Comparison of ENCODE assay signal across 26 mouse cellular contexts in genomic region chr10:98145773-98146172, GRCm38 (mm10).
DNase-seq lines count a peak whose midpoint lies in the region; ATAC-seq and TF ChIP-seq lines count a peak whose summit lies in the region.
"Had no signal": no experiment of that assay in that cellular context is flagged by ENCODE, and none has a peak within 500 bp of the region (broad histone marks: within the 10 kb centered on the region; RNA-seq: fewer than 3 reads in every experiment).

No protein-coding gene starts in this region.

- peak; percentile 30; the same call in 1 of the 2 replicates for TF ChIP-seq CTCF in hindbrain, postnatal 0 days (IDR thresholded peaks at IDR 0.05; ENCODE audit: low read depth)
- peak; percentile 49 for TF ChIP-seq CTCF in midbrain, postnatal 0 days (IDR thresholded peaks at IDR 0.05)
- TF ChIP-seq CTCF in stomach, postnatal 0 days (IDR thresholded peaks at IDR 0.05; ENCODE audit: low read depth), result peak; percentile 56

- WGBS in hindbrain, postnatal 0 days, result 83% methylated on average over 1 of the region's 1 CpGs
- WGBS in hindbrain, embryonic 13.5 days, result 68% methylated on average over 1 of the region's 1 CpGs
- WGBS in midbrain, postnatal 0 days, result 75% methylated on average over 1 of the region's 1 CpGs
- 71% methylated on average over 1 of the region's 1 CpGs for WGBS in midbrain, embryonic 10.5 days
- 62% methylated on average over 1 of the region's 1 CpGs for WGBS in stomach, postnatal 0 days

- no peak overlapping the region for H3K4me3 ChIP-seq in hindbrain, postnatal 0 days (ENCODE audit: low read length)
- no peak overlapping the region for H3K4me3 ChIP-seq in hindbrain, embryonic 13.5 days
- H3K4me3 ChIP-seq in midbrain, postnatal 0 days (ENCODE audit: low read depth, low read length), result no peak overlapping the region
- no peak overlapping the region for H3K4me3 ChIP-seq in midbrain, embryonic 10.5 days
- no peak overlapping the region for H3K4me3 ChIP-seq in ES-E14 (ENCODE audit: insufficient read depth in 1 of 2, low read depth in 1 of 2, low read length in 2 of 2, poor library complexity in 1 of 2, severe bottlenecking in 1 of 2)
- no peak overlapping the region for H3K4me3 ChIP-seq in stomach, postnatal 0 days (ENCODE audit: low read depth, low read length)
- H3K4me3 ChIP-seq: embryonic facial prominence, embryonic 15.5 days; forebrain, embryonic 15.5 days; heart, embryonic 12.5 days; hindbrain, embryonic 12.5 days; limb, embryonic 13.5 days; liver, embryonic 12.5 days; lung, embryonic 15.5 days had no signal

- ATAC-seq in hindbrain, postnatal 0 days, result no peak
- no peak for ATAC-seq in hindbrain, embryonic 13.5 days (ENCODE audit: low FRiP score)
- no peak for ATAC-seq in midbrain, postnatal 0 days (ENCODE audit: low FRiP score)
- no peak for ATAC-seq in stomach, postnatal 0 days (ENCODE audit: low FRiP score, low TSS enrichment)
- ATAC-seq: forebrain, embryonic 15.5 days; inflammation-experienced regulatory T-cells, adult 6 months; liver, embryonic 12.5 days; midbrain, embryonic 16.5 days had no signal

- no peak overlapping the region for H3K4me2 ChIP-seq in hindbrain, postnatal 0 days (ENCODE audit: low read depth, low read length)
- H3K4me2 ChIP-seq in hindbrain, embryonic 13.5 days, result no peak overlapping the region
- no peak overlapping the region for H3K4me2 ChIP-seq in midbrain, postnatal 0 days (ENCODE audit: low read depth, low read length, poor library complexity, severe bottlenecking)
- no peak overlapping the region for H3K4me2 ChIP-seq in stomach, postnatal 0 days (replicated peaks; ENCODE audit: low read depth)
- H3K4me2 ChIP-seq: embryonic facial prominence, embryonic 15.5 days; forebrain, embryonic 15.5 days; heart, embryonic 12.5 days; hindbrain, embryonic 12.5 days; limb, embryonic 13.5 days; liver, embryonic 12.5 days; lung, embryonic 15.5 days had no signal

- no peak for DNase-seq in hindbrain, postnatal 0 days (ENCODE audit: low spot score)
- no peak for DNase-seq in midbrain, postnatal 0 days (ENCODE audit: low spot score)
- DNase-seq in midbrain, embryonic 10.5 days (ENCODE audit: low spot score), result no peak
- DNase-seq in ES-E14 (ENCODE audit: low read depth, low spot score), result peak; percentile 2
- DNase-seq in stomach, postnatal 0 days (ENCODE audit: low spot score), result no peak
- no peak for DNase-seq in thymus, postnatal 10 days (ENCODE audit: low spot score in 2 of 2)
- no peak for DNase-seq in layer of hippocampus, adult 11-12 months (ENCODE audit: low spot score)
- DNase-seq: adrenal gland, postnatal 25 days; cerebellum, adult 9-10 months; gastrocnemius, postnatal 14 days; heart, adult 18-20 months; heart, postnatal 10 days; kidney, adult 9 months; kidney, postnatal 25 days; thymus, postnatal 14 days had no signal

- H3K9me3 ChIP-seq in hindbrain, postnatal 0 days (ENCODE audit: low read length), result no peaks in the 10 kb centered on the region
- no peaks in the 10 kb centered on the region for H3K9me3 ChIP-seq in hindbrain, embryonic 13.5 days
- H3K9me3 ChIP-seq in midbrain, postnatal 0 days (ENCODE audit: low read length), result no peaks in the 10 kb centered on the region
- H3K9me3 ChIP-seq in midbrain, embryonic 10.5 days (replicated peaks), result no peaks in the 10 kb centered on the region
- no peaks in the 10 kb centered on the region for H3K9me3 ChIP-seq in ES-E14 (ENCODE audit: control insufficient read depth, insufficient read depth, low read depth, low read length)
- no peaks in the 10 kb centered on the region for H3K9me3 ChIP-seq in stomach, postnatal 0 days (ENCODE audit: control insufficient read depth, low read length)
- H3K9me3 ChIP-seq: embryonic facial prominence, embryonic 15.5 days; forebrain, embryonic 15.5 days; heart, embryonic 12.5 days; hindbrain, embryonic 12.5 days; limb, embryonic 13.5 days; liver, embryonic 12.5 days; lung, embryonic 15.5 days had no signal

- H3K27ac ChIP-seq in hindbrain, postnatal 0 days, result no peak overlapping the region
- H3K27ac ChIP-seq in hindbrain, embryonic 13.5 days, result no peak overlapping the region
- H3K27ac ChIP-seq in midbrain, postnatal 0 days (ENCODE audit: low read depth, low read length), result no peak overlapping the region
- H3K27ac ChIP-seq in midbrain, embryonic 10.5 days (replicated peaks), result no peak overlapping the region
- no peak overlapping the region for H3K27ac ChIP-seq in ES-E14 (ENCODE audit: insufficient read depth, low read depth, low read length, poor library complexity, severe bottlenecking)
- no peak overlapping the region for H3K27ac ChIP-seq in stomach, postnatal 0 days (replicated peaks)
- H3K27ac ChIP-seq: embryonic facial prominence, embryonic 15.5 days; forebrain, embryonic 15.5 days; hindbrain, embryonic 12.5 days; limb, embryonic 13.5 days; liver, embryonic 12.5 days; lung, embryonic 15.5 days; macrophage had no signal

- H3K36me3 ChIP-seq in hindbrain, postnatal 0 days (ENCODE audit: insufficient read depth, low read length), result no peaks in the 10 kb centered on the region
- no peaks in the 10 kb centered on the region for H3K36me3 ChIP-seq in hindbrain, embryonic 13.5 days
- no peaks in the 10 kb centered on the region for H3K36me3 ChIP-seq in midbrain, postnatal 0 days (ENCODE audit: insufficient read depth, low read length)
- H3K36me3 ChIP-seq in midbrain, embryonic 10.5 days, result no peaks in the 10 kb centered on the region
- no peaks in the 10 kb centered on the region for H3K36me3 ChIP-seq in ES-E14 (ENCODE audit: control insufficient read depth, insufficient read depth, low read length, poor library complexity, severe bottlenecking)
- H3K36me3 ChIP-seq in stomach, postnatal 0 days (ENCODE audit: control insufficient read depth, insufficient read depth, low read length), result no peaks in the 10 kb centered on the region
- H3K36me3 ChIP-seq: embryonic facial prominence, embryonic 15.5 days; forebrain, embryonic 15.5 days; heart, embryonic 12.5 days; hindbrain, embryonic 12.5 days; limb, embryonic 13.5 days; liver, embryonic 12.5 days; lung, embryonic 15.5 days had no signal

- TF ChIP-seq EP300 in stomach, postnatal 0 days (optimal IDR thresholded peaks at IDR 0.05), result no peak

- in situ Hi-C loops in ES-E14 (cut with MboI; ENCODE audit: low sequenced_read_pairs in 2 of 2, unreplicated experiment in 2 of 2), result no loop called here

- no peak overlapping the region for H3K9ac ChIP-seq in hindbrain, postnatal 0 days (replicated peaks; ENCODE audit: low read length)
- H3K9ac ChIP-seq in hindbrain, embryonic 13.5 days, result no peak overlapping the region
- no peak overlapping the region for H3K9ac ChIP-seq in midbrain, postnatal 0 days (replicated peaks; ENCODE audit: low read length, poor library complexity, severe bottlenecking)
- no peak overlapping the region for H3K9ac ChIP-seq in ES-E14 (ENCODE audit: insufficient read depth, low read depth, low read length, poor library complexity, severe bottlenecking)
- H3K9ac ChIP-seq in stomach, postnatal 0 days (ENCODE audit: low read length), result no peak overlapping the region
- H3K9ac ChIP-seq: embryonic facial prominence, embryonic 15.5 days; forebrain, embryonic 15.5 days; heart, embryonic 12.5 days; hindbrain, embryonic 12.5 days; limb, embryonic 13.5 days; liver, embryonic 12.5 days; lung, embryonic 15.5 days had no signal

- H3K4me1 ChIP-seq in hindbrain, postnatal 0 days (ENCODE audit: insufficient read depth, low read length), result no peaks in the 10 kb centered on the region
- no peaks in the 10 kb centered on the region for H3K4me1 ChIP-seq in hindbrain, embryonic 13.5 days (replicated peaks)
- no peaks in the 10 kb centered on the region for H3K4me1 ChIP-seq in midbrain, postnatal 0 days (ENCODE audit: insufficient read depth, low read length)
- H3K4me1 ChIP-seq in midbrain, embryonic 10.5 days, result no peaks in the 10 kb centered on the region
- H3K4me1 ChIP-seq in ES-E14 (ENCODE audit: control insufficient read depth in 2 of 2, insufficient read depth in 2 of 2, low read length in 2 of 2, poor library complexity in 1 of 2), result no peaks in the 10 kb centered on the region
- no peaks in the 10 kb centered on the region for H3K4me1 ChIP-seq in stomach, postnatal 0 days (replicated peaks; ENCODE audit: control insufficient read depth, insufficient read depth)
- H3K4me1 ChIP-seq: embryonic facial prominence, embryonic 15.5 days; forebrain, embryonic 15.5 days; heart, embryonic 12.5 days; hindbrain, embryonic 12.5 days; liver, embryonic 12.5 days had no signal

- H3K27me3 ChIP-seq in hindbrain, postnatal 0 days (ENCODE audit: insufficient read depth, low read length), result no peaks in the 10 kb centered on the region
- no peaks in the 10 kb centered on the region for H3K27me3 ChIP-seq in hindbrain, embryonic 13.5 days
- no peaks in the 10 kb centered on the region for H3K27me3 ChIP-seq in midbrain, postnatal 0 days (ENCODE audit: insufficient read depth, low read length)
- H3K27me3 ChIP-seq in midbrain, embryonic 10.5 days (ENCODE audit: low read depth, poor library complexity, severe bottlenecking), result no peaks in the 10 kb centered on the region
- no peaks in the 10 kb centered on the region for H3K27me3 ChIP-seq in stomach, postnatal 0 days (ENCODE audit: control insufficient read depth, insufficient read depth, low read length)
- H3K27me3 ChIP-seq: embryonic facial prominence, embryonic 15.5 days; forebrain, embryonic 15.5 days; heart, embryonic 12.5 days; hindbrain, embryonic 12.5 days; limb, embryonic 13.5 days; liver, embryonic 12.5 days; lung, embryonic 15.5 days had no signal

TF ChIP-seq in ES-E14, 5 proteins besides CTCF, POLR2A, EP300 and RAD21:
- TF ChIP-seq ZNF384 (IDR thresholded peaks at IDR 0.05; ENCODE audit: low read depth, low read length), result no peak
- no peak for TF ChIP-seq MAFK (IDR thresholded peaks at IDR 0.05; ENCODE audit: insufficient read depth, low read depth, low read length)
- no peak for TF ChIP-seq HCFC1 (IDR thresholded peaks at IDR 0.05; ENCODE audit: borderline replicate concordance, insufficient read depth, low read length)
- TF ChIP-seq ZC3H11A (IDR thresholded peaks at IDR 0.05; ENCODE audit: borderline replicate concordance, low read depth, low read length), result no peak
- no peak for TF ChIP-seq CHD2 (IDR thresholded peaks at IDR 0.05; ENCODE audit: low read depth, low read length)
